Mouse (Mus musculus) ES-E14 (cell line): ENCODE data around the gene Pitpnm2. TPM values are rescaled to one million over a fixed set of nuclear protein-coding genes. Genes with fewer than 3 reads are reported as not detected.

Experiments
- DNase-seq: peaks from one replicate; pipeline ENCODE4 v3.0.0-alpha.2; 2013; ENCODE audit warnings: low read depth, low spot score
- H3K27ac ChIP-seq: 2 replicates; pipeline ENCODE4 v1.5.1; 2012; ENCODE audit warnings: low read depth, mild to moderate bottlenecking, low read length, moderate library complexity, mixed read lengths; ENCODE audit not compliant: poor library complexity, insufficient read depth, severe bottlenecking
- H3K36me3 ChIP-seq: 2 replicates; pipeline ENCODE4 v1.6.1; 2012; ENCODE audit warnings: mild to moderate bottlenecking, low read length, moderate library complexity, mixed read lengths; ENCODE audit not compliant: control insufficient read depth, poor library complexity, insufficient read depth, severe bottlenecking
- H3K4me1 ChIP-seq, 2 experiments: fragments of 150-350 bp in 1 of 2; sonication (generic) in 1 of 2; 2 replicates each; pipeline ENCODE4 v1.6.1; 2012; ENCODE audit warnings: low read length in 2 of 2, mild to moderate bottlenecking in 1 of 2, mixed read lengths in 1 of 2; ENCODE audit not compliant: control insufficient read depth in 2 of 2, insufficient read depth in 2 of 2, poor library complexity in 1 of 2
- H3K4me3 ChIP-seq, 2 experiments: fragments of 150-350 bp in 1 of 2; sonication (generic) in 1 of 2; 2 replicates each; pipeline ENCODE4 v1.5.1; 2012; ENCODE audit warnings: low read length in 2 of 2, low read depth in 1 of 2, mild to moderate bottlenecking in 1 of 2, mixed read lengths in 1 of 2; ENCODE audit not compliant: insufficient read depth in 1 of 2, poor library complexity in 1 of 2, severe bottlenecking in 1 of 2
- H3K9ac ChIP-seq: 2 replicates; pipeline ENCODE4 v1.6.1; 2012; ENCODE audit warnings: low read depth, mild to moderate bottlenecking, low read length, mixed read lengths; ENCODE audit not compliant: poor library complexity, insufficient read depth, severe bottlenecking
- H3K9me3 ChIP-seq: fragments of 150-350 bp; sonication (generic); 2 replicates; pipeline ENCODE4 v1.6.1; 2012; ENCODE audit warnings: low read depth, mild to moderate bottlenecking, low read length; ENCODE audit not compliant: control insufficient read depth, insufficient read depth
- CHD2 ChIP-seq: IDR thresholded peaks from 2 replicates; pipeline ENCODE4 v1.6.1; 2014; ENCODE audit warnings: mild to moderate bottlenecking, low read depth, low read length, inconsistent platforms
- HCFC1 ChIP-seq: IDR thresholded peaks from 2 replicates; pipeline ENCODE4 v1.6.1; 2012; ENCODE audit warnings: low read length, inconsistent platforms, borderline replicate concordance; ENCODE audit not compliant: insufficient read depth
- MAFK ChIP-seq: IDR thresholded peaks from 2 replicates; pipeline ENCODE4 v1.6.1; 2014; ENCODE audit warnings: mild to moderate bottlenecking, low read depth, low read length, inconsistent platforms; ENCODE audit not compliant: insufficient read depth
- ZC3H11A ChIP-seq: IDR thresholded peaks from 2 replicates; pipeline ENCODE4 v1.6.1; 2012; ENCODE audit warnings: low read depth, mild to moderate bottlenecking, inconsistent platforms, low read length, borderline replicate concordance
- ZNF384 ChIP-seq: IDR thresholded peaks from 2 replicates; pipeline ENCODE4 v1.6.1; 2012; ENCODE audit warnings: low read depth, low read length, inconsistent platforms
- in situ Hi-C, 2 experiments: fragments of 600-800 bp; cut with MboI; formaldehyde crosslinking; loops; one replicate each; pipeline ENCODE4 v1.15.1; 2025; ENCODE audit warnings: low sequenced_read_pairs in 2 of 2, inconsistent platforms in 1 of 2; ENCODE audit not compliant: unreplicated experiment in 2 of 2
- total RNA-seq: library from RNA; depleted of rRNA; stranded (reverse); fragments of 300-350 nt; gene quantifications from 2 replicates; pipeline ENCODE4 v1.2.3, GENCODE M21; 2012

The Pitpnm2 gene
- total RNA-seq, 1 experiment = 6.6 TPM

GRCm38 (mm10) chr5:124232360-124233143, 17.0 kb downstream of the Pitpnm2 start:
- Histone ChIP-seq H3K4me1 (no peaks in the 10 kb centered on the region), H3K4me3 (no peak overlapping the region), H3K27ac (no peak overlapping the region), H3K9me3 (no peaks in the 10 kb centered on the region), H3K36me3 (no peaks in the 10 kb centered on the region), H3K9ac (no peak overlapping the region)
- in situ Hi-C loops = no loop called here
- DNase-seq = no peak
- no peak for TF ChIP-seq ZNF384
- TF ChIP-seq HCFC1 = no peak
- no peak for TF ChIP-seq MAFK
- no peak for TF ChIP-seq CHD2
- TF ChIP-seq ZC3H11A = no peak

GRCm38 (mm10) chr5:124230461-124230860, 19.1 kb downstream of the Pitpnm2 start:
- TF ChIP-seq CHD2 (no peak), ZNF384 (no peak), ZC3H11A (no peak), MAFK (no peak), HCFC1 (no peak)
- no peak overlapping the region for H3K4me3 ChIP-seq
- no peaks in the 10 kb centered on the region for H3K9me3 ChIP-seq
- no peak overlapping the region for H3K27ac ChIP-seq
- in situ Hi-C loops = no loop called here
- DNase-seq = no peak
- no peaks in the 10 kb centered on the region for H3K4me1 ChIP-seq
- H3K9ac ChIP-seq = no peak overlapping the region
- no peaks in the 10 kb centered on the region for H3K36me3 ChIP-seq

GRCm38 (mm10) chr5:124227193-124227592, 22.4 kb downstream of the Pitpnm2 start:
- no peak overlapping the region for H3K9ac ChIP-seq
- no peak for TF ChIP-seq HCFC1
- no peaks in the 10 kb centered on the region for H3K36me3 ChIP-seq
- no peak overlapping the region for H3K4me3 ChIP-seq
- H3K4me1 ChIP-seq = no peaks in the 10 kb centered on the region
- no peaks in the 10 kb centered on the region for H3K9me3 ChIP-seq
- in situ Hi-C loops = no loop called here
- no peak overlapping the region for H3K27ac ChIP-seq
- DNase-seq = no peak

- H3K4me1 ChIP-seq = no peaks in the 10 kb centered on the region
- DNase-seq = no peak
- no peak overlapping the region for H3K27ac ChIP-seq
Observed at GRCm38 (mm10) chr5:124226494-124226893, 23.1 kb downstream of the Pitpnm2 start.

GRCm38 (mm10) chr5:124225891-124226290, 23.7 kb downstream of the Pitpnm2 start:
- TF ChIP-seq ZC3H11A (no peak), ZNF384 (no peak), HCFC1 (no peak), CHD2 (no peak), MAFK (no peak)
- in situ Hi-C loops = no loop called here
- Histone ChIP-seq H3K27ac (no peak overlapping the region), H3K9me3 (no peaks in the 10 kb centered on the region), H3K4me3 (no peak overlapping the region), H3K36me3 (no peaks in the 10 kb centered on the region), H3K4me1 (no peaks in the 10 kb centered on the region), H3K9ac (no peak overlapping the region)
- no peak for DNase-seq

More at GRCm38 (mm10) chr5:124226494-124226893, 23.1 kb downstream of the Pitpnm2 start:
- no peaks in the 10 kb centered on the region for H3K9me3 ChIP-seq
- in situ Hi-C loops = no loop called here
- no peak overlapping the region for H3K9ac ChIP-seq
- TF ChIP-seq ZC3H11A = no peak
- no peak for TF ChIP-seq CHD2
- TF ChIP-seq ZNF384 = no peak
- no peak for TF ChIP-seq MAFK
- TF ChIP-seq HCFC1 = no peak
- no peaks in the 10 kb centered on the region for H3K36me3 ChIP-seq
- no peak overlapping the region for H3K4me3 ChIP-seq
